Mouse (Mus musculus): ENCODE data around the gene Tsc22d3.

The Tsc22d3 gene

GRCm38 (mm10) chrX:140493527-140494029, 106.9 kb downstream of the Tsc22d3 start:
- DNase-seq = no peak

- DNase-seq = peak; percentile 42 to 62
These were observed 108.4 kb downstream of the Tsc22d3 start for GRCm38 (mm10) chrX:140491884-140492571.

GRCm38 (mm10) chrX:140490203-140490602, 110.3 kb downstream of the Tsc22d3 start:
- DNase-seq = no peak
